Mouse (Mus musculus) megakaryocyte, embryonic 14.5 days (primary cell): ENCODE results near the gene Pbxip1.

Experiments used
- FLI1 ChIP-seq: IDR thresholded peaks from 2 replicates; pipeline ENCODE4 v1.6.1; 2012; ENCODE audit warnings: low read length, inconsistent platforms, mixed read lengths
- GATA1 ChIP-seq: IDR thresholded peaks from 3 replicates; pipeline ENCODE4 v1.6.1; 2012; ENCODE audit warnings: mixed read lengths, low read length, inconsistent platforms, borderline replicate concordance

DNA sequence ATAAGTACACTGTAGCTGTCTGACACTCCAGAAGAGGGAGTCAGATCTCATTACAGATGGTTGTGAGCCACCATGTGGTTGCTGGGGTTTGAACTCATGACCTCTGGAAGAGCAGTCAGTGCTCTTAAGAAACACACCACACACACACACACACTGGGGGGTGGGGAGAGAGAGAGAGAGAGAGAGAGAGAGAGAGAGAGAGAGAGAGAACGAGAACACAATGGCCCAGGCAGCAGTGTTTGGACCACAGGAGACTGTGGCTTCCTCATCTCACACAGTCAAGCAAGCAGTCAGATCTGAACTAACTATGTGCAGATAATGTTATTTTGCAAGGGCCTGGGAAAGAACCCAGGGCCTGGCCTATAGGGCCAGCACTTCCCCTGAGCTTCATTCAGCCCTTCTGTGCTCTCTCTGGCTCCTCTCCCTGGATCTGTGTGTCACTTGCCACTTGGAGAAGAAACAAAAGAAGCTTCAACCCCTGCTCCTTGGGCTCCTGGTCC is 19.3 kb downstream of the Pbxip1 start:
- TF ChIP-seq GATA1 (no peak), FLI1 (no peak)
